Mouse (Mus musculus): ENCODE measurements at regions not wholly inside any gene's neighbourhood (a gene's known extent, or its start where the extent isn't known, plus 50 kb on each side); places are given as distances from the start of the nearest gene placed in this dataset.

DNA sequence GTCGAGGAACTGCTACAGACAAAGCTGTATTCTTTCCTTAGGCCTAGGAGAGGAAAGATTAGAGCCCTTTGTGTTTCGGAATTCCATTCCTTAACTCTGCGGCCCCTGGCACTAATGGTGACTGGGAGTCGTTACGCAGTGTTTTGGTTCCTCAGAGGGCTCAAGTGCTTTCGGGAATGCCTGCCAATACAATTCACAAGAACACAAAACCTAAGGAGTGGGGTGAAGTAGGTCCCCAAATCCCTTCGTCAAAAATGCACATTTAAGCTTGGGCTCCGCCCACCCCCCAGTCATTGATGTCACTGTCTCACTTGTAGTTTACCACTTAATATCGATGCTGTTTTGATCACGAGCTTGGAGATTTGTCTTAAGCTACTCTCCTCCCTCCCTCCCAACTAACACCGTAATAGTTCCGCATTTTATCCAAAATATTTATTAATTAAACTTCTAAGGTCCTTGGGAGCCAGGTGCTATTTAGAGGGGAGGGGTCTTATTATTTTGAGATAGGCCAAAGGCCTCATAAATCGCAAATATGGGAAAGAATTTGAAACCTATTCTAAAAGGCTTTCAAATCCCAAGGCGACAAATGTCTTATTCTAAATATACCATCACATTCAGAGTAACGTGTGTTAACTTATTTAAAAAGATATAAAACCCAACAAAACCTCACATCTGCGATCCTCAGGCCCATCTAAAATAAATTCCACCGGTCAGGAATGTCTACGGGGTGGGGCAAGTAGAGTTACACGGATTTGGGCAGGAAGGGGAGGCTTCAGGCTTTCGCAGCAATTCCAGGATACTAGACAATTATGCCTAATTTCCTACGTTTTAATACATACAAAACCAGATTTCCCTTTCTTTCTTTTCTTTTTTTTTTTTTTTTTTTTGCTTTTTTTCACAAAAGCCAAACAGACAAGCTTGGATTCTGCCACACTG is 75.6 kb upstream of the Chd2 start:
- no peaks in the 10 kb centered on the region for H3K9me3 ChIP-seq

DNA sequence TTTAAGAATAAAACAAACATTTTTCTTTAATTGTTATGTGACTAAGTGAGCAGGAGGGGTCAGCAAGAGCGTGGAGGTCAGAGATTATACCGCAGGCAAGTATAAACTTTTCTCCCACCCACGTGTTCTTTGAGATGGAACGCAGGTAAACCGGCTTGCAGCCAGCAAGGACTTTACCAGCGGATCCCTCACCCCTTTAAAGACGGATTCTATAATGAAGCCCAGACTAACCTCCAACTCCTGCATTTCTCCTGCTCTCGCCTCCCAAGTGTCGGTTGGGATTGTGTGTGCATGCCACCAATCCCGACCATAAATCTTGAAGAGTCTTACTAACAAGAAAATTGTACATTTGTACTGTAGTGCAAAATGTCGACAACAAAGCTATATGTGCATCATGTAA is 74.4 kb upstream of the Chd2 start:
- Histone ChIP-seq H3K9me3 (no peaks in the 10 kb centered on the region), H3K27me3 (no peaks in the 10 kb centered on the region), H3K4me3 (no peak overlapping the region), H3K4me2 (peak overlapping the region; percentile 70), H3K9ac (peak overlapping the region; percentile 50), H3K4me1 (replicated peaks) (peaks cover 36% of the 10 kb centered on the region), H3K36me3 (no peaks in the 10 kb centered on the region), H3K27ac (replicated peaks) (peak overlapping the region; percentile 100)
- no peak for ATAC-seq (ENCODE audit: low read depth)
- 30% methylated on average over 11 of the region's 11 CpGs for WGBS

More for the DNA sequence above, 75.6 kb upstream of the Chd2 start:
- ATAC-seq (ENCODE audit: low read depth), result no peak
- Histone ChIP-seq H3K4me1 (replicated peaks) (peaks cover 36% of the 10 kb centered on the region), H3K9ac (peak overlapping the region; percentile 97), H3K4me2 (peak overlapping the region; percentile 70), H3K27ac (replicated peaks) (peak overlapping the region; percentile 100), H3K27me3 (no peaks in the 10 kb centered on the region), H3K36me3 (no peaks in the 10 kb centered on the region), H3K4me3 (peak overlapping the region; percentile 59)
- WGBS, result 3% methylated on average over 21 of the region's 21 CpGs

DNA sequence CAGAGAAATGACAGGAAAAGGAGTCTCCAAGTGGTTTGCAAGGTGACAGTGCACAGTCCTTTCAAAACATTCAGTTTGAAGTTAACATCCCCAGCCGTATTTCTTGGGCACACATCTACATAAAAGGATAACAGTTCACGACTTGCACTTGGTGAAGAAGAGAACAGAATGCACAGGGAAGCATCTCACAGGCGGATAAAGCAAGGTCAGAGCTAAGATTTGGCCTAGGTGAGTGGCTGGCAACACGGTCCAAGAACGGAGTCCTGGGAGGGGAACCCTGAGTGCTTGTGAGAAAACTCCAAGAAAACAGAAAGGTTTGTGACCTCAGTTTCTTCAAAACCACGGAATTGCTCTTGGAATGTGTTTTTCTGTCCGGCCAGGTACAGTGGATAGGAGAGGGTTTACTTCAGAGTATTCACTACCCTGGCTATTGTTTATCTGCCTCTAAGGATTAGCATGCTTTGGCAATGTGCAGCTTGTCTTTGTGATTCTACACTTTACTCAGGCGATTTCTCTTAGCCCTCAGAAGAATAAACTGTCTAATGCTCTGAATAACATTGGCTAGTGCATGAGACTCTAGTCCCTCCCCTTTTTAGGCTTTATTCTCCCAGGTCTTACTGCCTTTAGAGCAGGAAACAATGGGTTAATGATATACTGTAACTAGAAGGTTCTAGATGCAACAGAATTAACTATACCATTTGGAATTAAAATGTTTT is 73.4 kb upstream of the Chd2 start:
- peak overlapping the region; percentile 2; the same call in 1 of the 2 replicates for H3K9ac ChIP-seq
- H3K27ac ChIP-seq (replicated peaks), result peak overlapping the region; percentile 29; the same call in 1 of the 2 replicates
- no peaks in the 10 kb centered on the region for H3K36me3 ChIP-seq
- no peak overlapping the region for H3K4me3 ChIP-seq
- H3K9me3 ChIP-seq, result no peaks in the 10 kb centered on the region
- WGBS, result 72% methylated on average over 8 of the region's 8 CpGs
- peaks cover 36% of the 10 kb centered on the region for H3K4me1 ChIP-seq (replicated peaks)
- ATAC-seq (ENCODE audit: low read depth), result no peak
- no peaks in the 10 kb centered on the region for H3K27me3 ChIP-seq
- no peak overlapping the region for H3K4me2 ChIP-seq

DNA sequence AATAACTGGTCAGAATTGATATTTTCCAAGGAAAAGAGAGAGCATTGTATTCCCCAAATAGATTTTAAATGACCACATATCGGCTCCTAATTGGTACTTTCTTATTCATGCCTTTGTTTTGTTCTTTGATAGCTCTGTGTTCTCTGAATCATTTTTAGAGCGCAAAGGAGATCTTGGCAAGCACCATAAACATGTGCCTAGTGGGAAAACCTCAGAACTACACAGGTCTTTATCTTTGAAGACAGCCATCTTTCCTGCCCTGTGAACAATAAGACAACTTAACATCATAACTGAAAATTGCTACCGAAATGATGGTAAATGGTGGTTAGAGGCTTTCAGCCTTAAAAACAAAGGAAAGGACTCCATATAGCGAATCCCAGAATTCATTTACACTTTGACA is 72.7 kb upstream of the Chd2 start:
- 0 out of 2 replicates have a peak overlapping the region, but pooled peaks have one; percentile 29 for H3K27ac ChIP-seq (replicated peaks)

DNA sequence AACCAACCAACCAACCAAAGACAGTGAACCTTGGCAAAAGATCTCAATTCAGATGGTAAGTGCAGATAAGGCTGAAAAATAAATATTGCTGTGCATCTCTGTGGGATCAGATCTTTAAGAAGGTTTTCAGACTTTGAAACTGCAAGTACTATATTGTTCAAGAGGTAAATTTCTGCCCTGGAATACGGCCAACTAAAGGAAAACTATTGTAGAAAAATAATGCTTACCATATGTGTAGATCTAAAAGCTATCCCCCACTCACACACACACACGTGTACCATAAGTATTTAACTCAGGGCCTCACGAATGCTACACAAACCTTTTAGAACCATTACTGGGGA is 71.1 kb upstream of the Chd2 start:
- whole genome bisulfite sequencing, result 81% methylated on average over 3 of the region's 3 CpGs
- ATAC-seq (ENCODE audit: low read depth), result no peak
- H3K4me3 ChIP-seq, result no peak overlapping the region

More for the DNA sequence above, 72.7 kb upstream of the Chd2 start:
- Histone ChIP-seq H3K27me3 (no peaks in the 10 kb centered on the region), H3K36me3 (no peaks in the 10 kb centered on the region), H3K4me1 (replicated peaks) (peaks cover 34% of the 10 kb centered on the region), H3K4me2 (no peak overlapping the region), H3K9me3 (no peaks in the 10 kb centered on the region), H3K4me3 (no peak overlapping the region), H3K9ac (peak overlapping the region; percentile 2; the same call in 1 of the 2 replicates)
- WGBS, result 80% methylated on average over 4 of the region's 4 CpGs
- no peak for ATAC-seq (ENCODE audit: low read depth)

DNA sequence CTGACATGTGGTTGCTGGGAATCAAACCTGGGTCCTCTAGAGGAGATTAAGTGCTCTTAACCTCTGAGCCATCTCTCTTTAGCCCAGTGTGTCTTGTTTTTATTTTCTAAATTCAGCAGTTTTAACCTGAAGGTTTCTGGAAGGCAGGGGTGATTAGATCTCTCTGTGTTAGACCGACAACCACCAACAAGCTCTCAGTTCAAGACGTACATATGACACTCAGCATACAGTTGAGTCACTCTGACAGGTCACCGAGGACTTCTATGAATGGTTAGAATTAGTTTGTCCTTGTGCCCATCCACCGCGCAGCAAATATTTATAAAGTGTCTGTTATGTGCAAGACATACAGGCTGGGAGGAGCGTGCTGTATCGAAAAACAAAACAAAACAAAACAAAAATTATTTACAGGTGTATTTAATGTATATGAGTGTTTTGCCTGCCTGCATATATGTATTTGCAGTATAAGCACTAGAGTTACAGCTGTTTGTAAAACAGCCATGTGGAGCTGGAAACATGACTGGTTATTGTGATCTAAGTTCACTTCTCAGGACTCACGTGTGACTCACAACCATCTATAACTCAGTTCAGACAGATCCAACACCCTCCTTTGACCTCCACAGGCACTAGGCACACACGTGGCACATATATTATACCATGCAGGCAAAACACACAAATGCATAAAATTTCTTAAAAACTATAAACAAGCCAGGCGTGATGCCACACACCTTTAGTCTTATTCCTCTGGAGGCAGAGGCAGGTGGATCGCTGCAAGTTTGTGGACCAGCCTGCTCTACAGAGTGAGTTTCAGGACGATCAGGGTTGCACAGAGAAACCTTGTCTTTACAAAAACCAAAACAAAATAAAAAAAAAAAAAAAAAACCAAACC is 70.5 kb upstream of the Chd2 start:
- no peak overlapping the region for H3K4me2 ChIP-seq
- H3K36me3 ChIP-seq, result no peaks in the 10 kb centered on the region
- ATAC-seq (ENCODE audit: low read depth), result no peak
- no peak overlapping the region for H3K4me3 ChIP-seq
- no peaks in the 10 kb centered on the region for H3K27me3 ChIP-seq
- H3K4me1 ChIP-seq (replicated peaks), result peaks cover 42% of the 10 kb centered on the region
- no peak overlapping the region for H3K9ac ChIP-seq
- H3K9me3 ChIP-seq, result no peaks in the 10 kb centered on the region
- H3K27ac ChIP-seq (replicated peaks), result no peak overlapping the region
- WGBS, result 90% methylated on average over 12 of the region's 12 CpGs

More for the DNA sequence above, 71.1 kb upstream of the Chd2 start:
- Histone ChIP-seq H3K27ac (replicated peaks) (no peak overlapping the region), H3K4me1 (replicated peaks) (peaks cover 43% of the 10 kb centered on the region), H3K9ac (no peak overlapping the region), H3K9me3 (no peaks in the 10 kb centered on the region), H3K4me2 (no peak overlapping the region), H3K27me3 (no peaks in the 10 kb centered on the region), H3K36me3 (no peaks in the 10 kb centered on the region)

DNA sequence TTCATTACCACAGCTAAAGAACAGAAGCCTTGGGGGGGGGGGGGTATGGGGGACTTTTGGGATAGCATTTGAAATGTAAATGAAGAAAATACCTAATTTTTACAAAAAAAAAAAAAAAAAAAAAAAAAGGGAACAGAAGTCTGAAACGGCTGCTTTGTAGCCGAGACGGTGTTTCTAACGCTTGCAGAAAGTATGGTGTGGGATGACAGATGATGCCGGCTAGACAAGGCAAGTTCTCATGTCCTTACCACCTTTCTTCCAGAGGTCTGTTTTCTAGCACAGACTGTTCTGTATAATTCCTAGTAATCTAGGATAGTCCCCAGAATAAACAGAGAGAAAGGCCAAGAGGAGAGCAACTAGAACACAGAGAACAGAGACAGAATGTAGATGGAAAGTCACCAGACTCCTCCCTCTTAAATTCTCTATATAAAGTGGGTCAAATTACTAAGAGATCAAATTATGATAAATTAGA is 67.2 kb upstream of the Chd2 start:
- H3K27me3 ChIP-seq, result no peaks in the 10 kb centered on the region
- peaks cover 28% of the 10 kb centered on the region for H3K4me1 ChIP-seq (replicated peaks)
- no peak overlapping the region for H3K4me3 ChIP-seq
- 18% methylated on average over 5 of the region's 5 CpGs for WGBS
- ATAC-seq (ENCODE audit: low read depth), result no peak
- H3K36me3 ChIP-seq, result no peaks in the 10 kb centered on the region
- H3K27ac ChIP-seq (replicated peaks), result no peak overlapping the region
- peak overlapping the region; percentile 67; the same call in 1 of the 2 replicates for H3K9ac ChIP-seq
- no peaks in the 10 kb centered on the region for H3K9me3 ChIP-seq
- H3K4me2 ChIP-seq, result peak overlapping the region; percentile 64

DNA sequence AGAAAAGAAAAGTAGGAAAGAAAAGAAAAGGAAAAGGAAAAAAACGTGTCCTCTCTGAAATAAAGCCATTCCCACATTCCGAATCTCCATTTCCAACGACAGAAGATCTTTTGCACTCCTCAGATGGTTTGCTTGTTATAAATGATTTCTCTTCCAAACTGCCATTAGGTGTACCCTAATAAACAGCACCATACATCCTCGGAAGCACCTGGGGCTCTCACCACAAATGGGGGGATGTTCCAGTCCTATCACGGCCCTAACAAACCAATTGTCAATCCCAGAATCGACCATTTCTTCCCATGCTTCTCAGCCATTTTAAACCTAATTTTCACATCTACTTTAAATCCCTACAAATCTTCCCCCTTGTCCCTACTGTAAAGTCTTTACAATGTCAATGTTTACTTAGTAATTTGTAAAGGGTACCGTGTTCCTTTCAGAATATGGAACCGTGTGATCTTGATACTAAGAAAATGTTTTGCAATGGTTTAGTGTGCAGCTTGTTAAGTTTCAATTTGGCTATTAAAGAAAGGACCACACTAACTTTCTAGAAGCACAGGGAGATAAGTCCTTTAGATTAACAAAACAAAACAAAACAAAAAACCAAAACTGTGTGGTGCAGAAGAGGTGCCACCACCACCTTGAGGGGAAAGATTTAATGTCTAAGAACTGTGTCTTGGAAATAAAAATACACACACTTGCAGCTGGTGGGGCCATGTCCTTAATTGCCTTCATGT is 66.6 kb upstream of the Chd2 start:
- H3K9ac ChIP-seq, result peak overlapping the region; percentile 67
- no peak for ATAC-seq (ENCODE audit: low read depth)
- WGBS, result 23% methylated on average over 8 of the region's 8 CpGs
- no peaks in the 10 kb centered on the region for H3K36me3 ChIP-seq
- peak overlapping the region; percentile 31; the same call in 1 of the 2 replicates for H3K4me3 ChIP-seq
- peak overlapping the region; percentile 64 for H3K4me2 ChIP-seq
- no peaks in the 10 kb centered on the region for H3K9me3 ChIP-seq
- no peaks in the 10 kb centered on the region for H3K27me3 ChIP-seq
- peaks cover 28% of the 10 kb centered on the region for H3K4me1 ChIP-seq (replicated peaks)
- H3K27ac ChIP-seq (replicated peaks), result peak overlapping the region; percentile 94

DNA sequence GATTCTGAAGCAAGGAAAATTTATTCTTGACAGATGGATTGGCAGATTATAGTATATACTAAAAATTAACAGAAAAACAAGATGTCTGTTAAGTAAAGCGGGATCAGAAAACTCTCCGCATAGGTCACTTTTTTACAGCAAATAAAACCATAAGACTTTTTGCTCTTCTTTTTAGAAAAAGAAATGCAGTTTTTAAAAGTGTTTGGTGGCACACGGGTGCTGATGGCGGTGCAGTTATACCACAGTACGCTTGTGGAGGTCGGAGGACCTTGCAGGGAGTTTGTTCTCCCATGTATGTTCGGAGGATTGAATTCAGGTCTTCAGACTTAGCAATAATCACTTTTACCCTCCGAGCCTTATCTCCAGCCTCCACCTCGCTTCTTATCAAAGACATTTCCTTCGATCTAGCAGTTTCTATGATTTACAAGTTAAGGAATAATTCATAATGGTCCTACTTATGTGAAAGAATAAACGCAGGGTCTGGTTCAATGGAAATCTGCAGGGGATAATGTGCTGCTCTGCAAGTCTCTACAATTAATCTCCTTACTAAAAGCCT is 65.9 kb upstream of the Chd2 start:
- WGBS, result 12% methylated on average over 11 of the region's 11 CpGs
- Histone ChIP-seq H3K4me1 (replicated peaks) (peaks cover 28% of the 10 kb centered on the region), H3K27ac (replicated peaks) (peak overlapping the region; percentile 94), H3K9me3 (no peaks in the 10 kb centered on the region), H3K9ac (peak overlapping the region; percentile 67), H3K27me3 (no peaks in the 10 kb centered on the region), H3K4me3 (peak overlapping the region; percentile 31), H3K36me3 (no peaks in the 10 kb centered on the region), H3K4me2 (peak overlapping the region; percentile 64)
- ATAC-seq (ENCODE audit: low read depth), result peak; percentile 41; the same call in 1 of the 2 replicates

DNA sequence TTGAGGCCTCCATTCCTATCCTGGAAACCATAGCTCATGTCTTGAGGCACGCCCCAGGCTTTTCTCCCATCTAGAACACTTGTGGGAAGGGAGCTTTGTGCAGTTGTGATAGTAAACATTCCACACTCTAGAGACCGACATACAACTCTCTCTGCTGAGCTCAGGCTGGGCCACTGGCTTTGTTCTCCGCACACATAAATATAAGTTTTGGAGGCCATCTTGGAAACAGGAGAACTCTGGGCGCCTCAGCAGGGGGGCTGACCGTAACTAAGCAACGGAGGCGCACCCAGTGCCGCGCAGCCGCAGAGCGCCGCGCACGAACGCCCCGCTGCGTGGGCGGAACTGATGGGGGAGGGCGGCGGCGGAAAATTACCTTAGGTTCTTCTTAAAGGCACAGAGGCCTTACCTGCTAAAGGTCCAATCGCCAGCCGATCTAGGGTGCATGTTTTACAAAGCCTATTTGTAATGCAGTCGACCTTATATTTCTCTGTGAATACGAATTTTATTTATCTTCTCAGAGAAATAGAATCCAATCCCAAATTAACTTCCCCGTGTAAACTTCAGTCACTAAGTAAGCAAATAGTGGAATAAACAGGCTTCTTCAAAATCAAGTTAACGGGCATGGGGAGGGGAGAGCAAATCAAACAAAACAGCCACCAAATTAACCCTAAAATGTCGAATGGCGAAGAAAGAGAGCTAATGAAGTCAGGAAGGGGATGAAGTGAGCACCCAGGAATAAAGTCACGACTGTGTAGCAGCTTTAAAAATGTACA is 65.2 kb upstream of the Chd2 start:
- Histone ChIP-seq H3K27ac (replicated peaks) (peak overlapping the region; percentile 94), H3K9me3 (no peaks in the 10 kb centered on the region), H3K4me1 (replicated peaks) (peaks cover 28% of the 10 kb centered on the region), H3K4me2 (peak overlapping the region; percentile 64), H3K4me3 (peak overlapping the region; percentile 31), H3K36me3 (no peaks in the 10 kb centered on the region), H3K9ac (peak overlapping the region; percentile 67), H3K27me3 (no peaks in the 10 kb centered on the region)
- peak; percentile 95 for ATAC-seq (ENCODE audit: low read depth)
- WGBS, result 2% methylated on average over 30 of the region's 30 CpGs
